Mouse (Mus musculus): ENCODE measurements around the gene Zfp747. TPM values are rescaled to one million over a fixed set of nuclear protein-coding genes. Genes with fewer than 3 reads are reported as not detected.
"Not testable (repeated sequence)": the region's sequence is repeated elsewhere in the genome, so short reads cannot be mapped to it uniquely, and the experiment has no call there.

Zfp747 gene
- polyA plus RNA-seq, 1 experiment from 2014 or later, result 7.0 TPM

- Histone ChIP-seq H3K4me2 (ENCODE audit: low read length) (peak within 1 kb of the TSS; percentile 67), H3K4me1 (ENCODE audit: control insufficient read depth, insufficient read depth, low read length) (0 out of 2 replicates have a peak, but pooled peaks cover 5% of the 10 kb centered on the region), H3K4me3 (replicated peaks; ENCODE audit: low read depth, low read length) (peak within 1 kb of the TSS; percentile 52), H3K9me3 (ENCODE audit: control insufficient read depth, low read length) (no peaks in the 10 kb centered on the region), H3K9ac (replicated peaks; ENCODE audit: low read length) (peak within 1 kb of the TSS; percentile 55), H3K36me3 (ENCODE audit: control insufficient read depth, insufficient read depth, low read length) (peaks cover 8% of the 10 kb centered on the region; the same call in 1 of the 2 replicates), H3K27me3 (ENCODE audit: control insufficient read depth, insufficient read depth, low read length) (no peaks in the 10 kb centered on the region), H3K27ac (replicated peaks; ENCODE audit: low read depth, low read length) (peak within 1 kb of the TSS; percentile 37; the same call in 1 of the 2 replicates)
- DNase-seq, result peak; percentile 94
- WGBS, result 15% methylated on average over 37 of the region's 38 CpGs
- ATAC-seq (ENCODE audit: low FRiP score, low TSS enrichment), result peak; percentile 87
Observed at GRCm38 (mm10) chr7:127386641-127387392, 11.0 kb upstream of the Zfp747 start, which contains the start of gene 9130019O22Rik. 9130019O22Rik (minus strand) TSS chr7:127387166.

DNA sequence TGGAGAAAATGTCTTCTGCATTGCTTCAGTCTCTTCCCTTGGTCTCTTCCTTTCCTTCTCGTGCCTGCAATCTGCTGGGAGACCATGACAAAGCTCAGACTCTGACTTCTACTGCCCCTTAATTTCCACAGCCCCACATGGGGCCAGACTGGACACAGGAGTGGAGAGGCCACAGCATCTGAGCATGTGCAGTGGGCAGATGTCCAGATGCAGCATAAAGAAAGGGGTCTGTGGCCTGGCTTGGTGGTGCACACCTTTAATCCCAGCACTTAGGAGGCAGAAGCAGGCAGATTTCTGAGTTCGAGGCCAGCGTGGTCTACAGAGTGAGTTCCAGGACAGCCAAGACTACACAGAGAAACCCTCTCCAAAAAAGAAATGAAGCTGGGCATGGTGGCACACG is 9.7 kb upstream of the Zfp747 start:
- not testable (repeated sequence) for H3K27me3 ChIP-seq (ENCODE audit: control insufficient read depth, insufficient read depth, low read length); ATAC-seq (ENCODE audit: low FRiP score, low TSS enrichment); H3K27ac ChIP-seq (replicated peaks; ENCODE audit: low read depth, low read length); H3K9ac ChIP-seq (replicated peaks; ENCODE audit: low read length); H3K4me1 ChIP-seq (ENCODE audit: control insufficient read depth, insufficient read depth, low read length); H3K4me3 ChIP-seq (replicated peaks; ENCODE audit: low read depth, low read length); DNase-seq; H3K4me2 ChIP-seq (ENCODE audit: low read length); H3K9me3 ChIP-seq (ENCODE audit: control insufficient read depth, low read length); H3K36me3 ChIP-seq (ENCODE audit: control insufficient read depth, insufficient read depth, low read length)
- 91% methylated on average over 4 of the region's 4 CpGs for WGBS

- Histone ChIP-seq H3K4me3 (replicated peaks; ENCODE audit: low read depth, low read length) (no peak overlapping the region), H3K9ac (replicated peaks; ENCODE audit: low read length) (no peak overlapping the region), H3K4me1 (ENCODE audit: control insufficient read depth, insufficient read depth, low read length) (no peaks in the 10 kb centered on the region), H3K27ac (replicated peaks; ENCODE audit: low read depth, low read length) (no peak overlapping the region), H3K9me3 (ENCODE audit: control insufficient read depth, low read length) (no peaks in the 10 kb centered on the region), H3K4me2 (ENCODE audit: low read length) (no peak overlapping the region), H3K27me3 (ENCODE audit: control insufficient read depth, insufficient read depth, low read length) (no peaks in the 10 kb centered on the region), H3K36me3 (ENCODE audit: control insufficient read depth, insufficient read depth, low read length) (peaks cover 3% of the 10 kb centered on the region; the same call in 1 of the 2 replicates)
- ATAC-seq (ENCODE audit: low FRiP score, low TSS enrichment) (no peak), DNase-seq (no peak)
- 80% methylated on average over 6 of the region's 6 CpGs for WGBS
Observed at GRCm38 (mm10) chr7:127378310-127378921, 2.6 kb upstream of the Zfp747 start.

DNA sequence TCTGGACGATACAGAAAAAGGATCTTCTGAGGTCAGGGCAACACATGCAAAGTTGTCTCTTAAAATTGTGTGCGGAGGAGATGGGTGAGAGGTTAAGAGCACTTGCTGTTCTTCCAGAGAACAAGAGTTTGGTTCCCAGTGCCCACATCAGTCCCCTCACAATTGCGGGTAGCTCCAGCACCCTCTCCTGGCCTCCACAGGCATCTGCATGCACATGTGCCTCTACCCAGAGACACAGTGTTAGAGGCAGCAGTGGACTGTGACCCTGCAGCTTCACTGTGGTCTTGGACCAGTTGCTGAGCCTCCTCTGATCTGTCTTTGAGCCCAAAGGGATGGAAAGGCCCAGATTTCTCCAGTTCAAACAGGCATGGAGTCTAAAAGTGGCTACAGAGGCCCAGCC is 4.0 kb downstream of the Zfp747 start:
- H3K36me3 ChIP-seq (ENCODE audit: control insufficient read depth, insufficient read depth, low read length); H3K9ac ChIP-seq (replicated peaks; ENCODE audit: low read length); H3K9me3 ChIP-seq (ENCODE audit: control insufficient read depth, low read length); H3K27me3 ChIP-seq (ENCODE audit: control insufficient read depth, insufficient read depth, low read length); ATAC-seq (ENCODE audit: low FRiP score, low TSS enrichment); DNase-seq; H3K4me2 ChIP-seq (ENCODE audit: low read length); H3K27ac ChIP-seq (replicated peaks; ENCODE audit: low read depth, low read length); H3K4me1 ChIP-seq (ENCODE audit: control insufficient read depth, insufficient read depth, low read length); H3K4me3 ChIP-seq (replicated peaks; ENCODE audit: low read depth, low read length): not testable (repeated sequence)
- 85% methylated on average over 3 of the region's 3 CpGs for WGBS

GRCm38 (mm10) chr7:127371213-127371612 is 4.6 kb downstream of the Zfp747 start:
- H3K27ac ChIP-seq (replicated peaks; ENCODE audit: low read depth, low read length), result no peak overlapping the region
- H3K9me3 ChIP-seq (ENCODE audit: control insufficient read depth, low read length), result no peaks in the 10 kb centered on the region
- no peaks in the 10 kb centered on the region for H3K4me1 ChIP-seq (ENCODE audit: control insufficient read depth, insufficient read depth, low read length)
- ATAC-seq (ENCODE audit: low FRiP score, low TSS enrichment) (no peak), DNase-seq (no peak)
- H3K27me3 ChIP-seq (ENCODE audit: control insufficient read depth, insufficient read depth, low read length), result no peaks in the 10 kb centered on the region
- no peak overlapping the region for H3K4me2 ChIP-seq (ENCODE audit: low read length)
- H3K4me3 ChIP-seq (replicated peaks; ENCODE audit: low read depth, low read length), result no peak overlapping the region
- no peaks in the 10 kb centered on the region for H3K36me3 ChIP-seq (ENCODE audit: control insufficient read depth, insufficient read depth, low read length)
- no peak overlapping the region for H3K9ac ChIP-seq (replicated peaks; ENCODE audit: low read length)
- 83% methylated on average over 2 of the region's 2 CpGs for WGBS

DNA sequence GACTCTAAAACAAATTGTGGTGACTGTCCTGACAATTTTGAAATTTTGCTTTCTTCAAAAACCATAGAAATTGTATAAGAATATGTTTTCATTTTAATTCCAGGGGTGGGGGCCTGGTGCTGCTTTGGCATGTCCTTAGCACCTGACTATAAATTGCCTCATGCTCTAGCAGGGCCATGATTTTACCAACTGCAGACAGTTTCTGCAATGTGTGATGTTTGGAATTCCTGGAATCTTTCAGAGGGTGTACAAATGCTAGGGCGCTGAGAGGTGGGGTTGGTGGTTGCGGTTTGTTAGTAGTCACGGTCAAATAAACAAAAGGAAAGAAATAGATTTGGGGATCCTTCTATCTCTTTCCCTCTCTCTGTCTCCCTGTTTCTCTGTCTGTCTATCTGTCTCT is 9.6 kb downstream of the Zfp747 start:
- H3K27ac ChIP-seq (replicated peaks; ENCODE audit: low read depth, low read length), result no peak overlapping the region
- H3K4me2 ChIP-seq (ENCODE audit: low read length), result no peak overlapping the region
- H3K4me3 ChIP-seq (replicated peaks; ENCODE audit: low read depth, low read length), result no peak overlapping the region
- 92% methylated on average over 3 of the region's 3 CpGs for WGBS
- peaks cover 10% of the 10 kb centered on the region; the same call in 1 of the 2 replicates for H3K4me1 ChIP-seq (ENCODE audit: control insufficient read depth, insufficient read depth, low read length)
- H3K27me3 ChIP-seq (ENCODE audit: control insufficient read depth, insufficient read depth, low read length), result no peaks in the 10 kb centered on the region
- ATAC-seq (ENCODE audit: low FRiP score, low TSS enrichment) (no peak), DNase-seq (no peak)
- H3K9ac ChIP-seq (replicated peaks; ENCODE audit: low read length), result no peak overlapping the region
- H3K9me3 ChIP-seq (ENCODE audit: control insufficient read depth, low read length), result no peaks in the 10 kb centered on the region
- no peaks in the 10 kb centered on the region for H3K36me3 ChIP-seq (ENCODE audit: control insufficient read depth, insufficient read depth, low read length)

- Histone ChIP-seq H3K36me3 (ENCODE audit: control insufficient read depth, insufficient read depth, low read length) (no peaks in the 10 kb centered on the region), H3K9me3 (ENCODE audit: control insufficient read depth, low read length) (no peaks in the 10 kb centered on the region), H3K4me2 (ENCODE audit: low read length) (peak overlapping the region; percentile 60), H3K4me1 (ENCODE audit: control insufficient read depth, insufficient read depth, low read length) (peaks cover 10% of the 10 kb centered on the region; the same call in 1 of the 2 replicates), H3K27me3 (ENCODE audit: control insufficient read depth, insufficient read depth, low read length) (no peaks in the 10 kb centered on the region; the same call in 1 of the 2 replicates), H3K27ac (replicated peaks; ENCODE audit: low read depth, low read length) (peak overlapping the region; percentile 45; the same call in 1 of the 2 replicates), H3K9ac (replicated peaks; ENCODE audit: low read length) (0 out of 2 replicates have a peak overlapping the region, but pooled peaks have one; percentile 52), H3K4me3 (replicated peaks; ENCODE audit: low read depth, low read length) (peak overlapping the region; percentile 31)
- 47% methylated on average over 4 of the region's 4 CpGs for WGBS
- ATAC-seq (ENCODE audit: low FRiP score, low TSS enrichment) (no peak), DNase-seq (peak; percentile 39)
Observed at GRCm38 (mm10) chr7:127364166-127364565, 11.7 kb downstream of the Zfp747 start.

- Histone ChIP-seq H3K4me1 (ENCODE audit: control insufficient read depth, insufficient read depth, low read length) (peaks cover 10% of the 10 kb centered on the region; the same call in 1 of the 2 replicates), H3K36me3 (ENCODE audit: control insufficient read depth, insufficient read depth, low read length) (no peaks in the 10 kb centered on the region), H3K4me3 (replicated peaks; ENCODE audit: low read depth, low read length) (peak overlapping the region; percentile 31), H3K27ac (replicated peaks; ENCODE audit: low read depth, low read length) (peak overlapping the region; percentile 45; the same call in 1 of the 2 replicates), H3K9me3 (ENCODE audit: control insufficient read depth, low read length) (no peaks in the 10 kb centered on the region), H3K9ac (replicated peaks; ENCODE audit: low read length) (peak overlapping the region; percentile 52), H3K4me2 (ENCODE audit: low read length) (peak overlapping the region; percentile 60), H3K27me3 (ENCODE audit: control insufficient read depth, insufficient read depth, low read length) (no peaks in the 10 kb centered on the region; the same call in 1 of the 2 replicates)
- WGBS, result 1% methylated on average over 24 of the region's 24 CpGs
- ATAC-seq (ENCODE audit: low FRiP score, low TSS enrichment) (no peak), DNase-seq (peak; percentile 56)
Observed at GRCm38 (mm10) chr7:127363475-127363921, 12.4 kb downstream of the Zfp747 start.
